Mouse (Mus musculus) erythroblast, embryonic 14.5 days (primary cell): Measurements from ENCODE around the gene Sema4b. TPM values are rescaled to one million over a fixed set of nuclear protein-coding genes. Genes with fewer than 3 reads are reported as not detected.

ENCODE experiments used
- H3K27me3 ChIP-seq: 2 replicates; pipeline ENCODE4 v1.6.1; 2012; ENCODE audit warnings: inconsistent platforms; ENCODE audit not compliant: control insufficient read depth
- H3K36me3 ChIP-seq: 2 replicates; pipeline ENCODE4 v1.6.1; 2012; ENCODE audit warnings: mild to moderate bottlenecking, inconsistent platforms; ENCODE audit not compliant: control insufficient read depth
- H3K4me1 ChIP-seq: 2 replicates; pipeline ENCODE4 v1.6.1; 2012; ENCODE audit warnings: inconsistent platforms; ENCODE audit not compliant: control insufficient read depth
- H3K4me3 ChIP-seq: replicated peaks from 2 replicates; pipeline ENCODE3; 2012; ENCODE audit warnings: moderate library complexity, mild to moderate bottlenecking, inconsistent platforms
- H3K9me3 ChIP-seq: 2 replicates; pipeline ENCODE4 v1.6.1; 2012; ENCODE audit warnings: low read length, inconsistent platforms, mixed read lengths; ENCODE audit not compliant: control insufficient read depth
- GATA1 ChIP-seq: IDR thresholded peaks from 2 replicates; pipeline ENCODE4 v1.6.1; 2012; ENCODE audit warnings: low read length, inconsistent platforms, mixed read lengths
- TAL1 ChIP-seq: IDR thresholded peaks from 3 replicates; pipeline ENCODE4 v1.6.1; 2012; ENCODE audit warnings: low read length, inconsistent platforms, mixed read lengths
- polyA plus RNA-seq: library from polyadenylated mRNA; stranded (reverse); fragments of >175 nt; gene quantifications from 2 replicates; pipeline ENCODE4 v1.2.3, GENCODE M21; 2012

Sema4b gene
- polyA plus RNA-seq, 1 experiment = 3.1 TPM

GRCm38 (mm10) chr7:80192226-80193061 is 5.8 kb downstream of the Sema4b start:
- no peak for TF ChIP-seq GATA1
- no peak for TF ChIP-seq TAL1
- peaks cover 2% of the 10 kb centered on the region for H3K27me3 ChIP-seq
- no peaks in the 10 kb centered on the region for H3K9me3 ChIP-seq
- peaks cover 31% of the 10 kb centered on the region for H3K36me3 ChIP-seq
- H3K4me3 ChIP-seq = peak overlapping the region; percentile 65
- H3K4me1 ChIP-seq = peaks cover 97% of the 10 kb centered on the region

GRCm38 (mm10) chr7:80193941-80194739 is 7.5 kb downstream of the Sema4b start:
- Histone ChIP-seq H3K4me1 (peaks cover 88% of the 10 kb centered on the region), H3K27me3 (no peaks in the 10 kb centered on the region), H3K36me3 (peaks cover 30% of the 10 kb centered on the region), H3K9me3 (no peaks in the 10 kb centered on the region), H3K4me3 (no peak overlapping the region)
- no peak for TF ChIP-seq TAL1

GRCm38 (mm10) chr7:80195146-80195545 is 8.5 kb downstream of the Sema4b start:
- H3K27me3 ChIP-seq = no peaks in the 10 kb centered on the region
- no peaks in the 10 kb centered on the region for H3K9me3 ChIP-seq
- peaks cover 88% of the 10 kb centered on the region for H3K4me1 ChIP-seq
- H3K4me3 ChIP-seq = peak overlapping the region; percentile 5
- H3K36me3 ChIP-seq = peaks cover 40% of the 10 kb centered on the region
- TF ChIP-seq GATA1 (peak; percentile 26; the same call in 1 of the 2 replicates), TAL1 (peak; percentile 31; the same call in 1 of the 3 replicates)

- no peaks in the 10 kb centered on the region for H3K27me3 ChIP-seq
- TF ChIP-seq GATA1 = no peak
- TF ChIP-seq TAL1 = no peak
- peaks cover 88% of the 10 kb centered on the region for H3K4me1 ChIP-seq
- no peak overlapping the region for H3K4me3 ChIP-seq
- no peaks in the 10 kb centered on the region for H3K9me3 ChIP-seq
- peaks cover 42% of the 10 kb centered on the region for H3K36me3 ChIP-seq
These were observed 9.1 kb downstream of the Sema4b start for GRCm38 (mm10) chr7:80195576-80196263.

GRCm38 (mm10) chr7:80197371-80197770 is 10.7 kb downstream of the Sema4b start:
- H3K4me3 ChIP-seq = peak overlapping the region; percentile 85
- no peaks in the 10 kb centered on the region for H3K9me3 ChIP-seq
- H3K36me3 ChIP-seq = peaks cover 54% of the 10 kb centered on the region
- H3K27me3 ChIP-seq = no peaks in the 10 kb centered on the region
- peaks cover 88% of the 10 kb centered on the region for H3K4me1 ChIP-seq
- TF ChIP-seq TAL1 = no peak
- no peak for TF ChIP-seq GATA1

- H3K4me1 ChIP-seq = peaks cover 88% of the 10 kb centered on the region
- peaks cover 62% of the 10 kb centered on the region for H3K36me3 ChIP-seq
- peak overlapping the region; percentile 85 for H3K4me3 ChIP-seq
- TF ChIP-seq TAL1 = no peak
- no peak for TF ChIP-seq GATA1
- no peaks in the 10 kb centered on the region for H3K27me3 ChIP-seq
- H3K9me3 ChIP-seq = no peaks in the 10 kb centered on the region
These were observed 11.5 kb downstream of the Sema4b start for GRCm38 (mm10) chr7:80197941-80198778.

- TF ChIP-seq GATA1 = no peak
- TF ChIP-seq TAL1 = no peak
- Histone ChIP-seq H3K9me3 (no peaks in the 10 kb centered on the region), H3K27me3 (no peaks in the 10 kb centered on the region), H3K4me1 (peaks cover 89% of the 10 kb centered on the region), H3K4me3 (peak overlapping the region; percentile 85), H3K36me3 (peaks cover 66% of the 10 kb centered on the region)
These were observed 12.2 kb downstream of the Sema4b start for GRCm38 (mm10) chr7:80198863-80199262.

- H3K4me3 ChIP-seq = peak overlapping the region; percentile 85
- no peaks in the 10 kb centered on the region for H3K9me3 ChIP-seq
- H3K4me1 ChIP-seq = peaks cover 89% of the 10 kb centered on the region
- no peak for TF ChIP-seq GATA1
- no peak for TF ChIP-seq TAL1
- H3K36me3 ChIP-seq = peaks cover 66% of the 10 kb centered on the region
- H3K27me3 ChIP-seq = no peaks in the 10 kb centered on the region
These were observed 12.6 kb downstream of the Sema4b start for GRCm38 (mm10) chr7:80199286-80199685.
